Mouse (Mus musculus): ENCODE results near the gene Zpld1. TPM values are rescaled to one million over a fixed set of nuclear protein-coding genes. Genes with fewer than 3 reads are reported as not detected.

The Zpld1 gene
- polyA plus RNA-seq, 1 experiment from 2014 or later, result 0.20 TPM

DNA sequence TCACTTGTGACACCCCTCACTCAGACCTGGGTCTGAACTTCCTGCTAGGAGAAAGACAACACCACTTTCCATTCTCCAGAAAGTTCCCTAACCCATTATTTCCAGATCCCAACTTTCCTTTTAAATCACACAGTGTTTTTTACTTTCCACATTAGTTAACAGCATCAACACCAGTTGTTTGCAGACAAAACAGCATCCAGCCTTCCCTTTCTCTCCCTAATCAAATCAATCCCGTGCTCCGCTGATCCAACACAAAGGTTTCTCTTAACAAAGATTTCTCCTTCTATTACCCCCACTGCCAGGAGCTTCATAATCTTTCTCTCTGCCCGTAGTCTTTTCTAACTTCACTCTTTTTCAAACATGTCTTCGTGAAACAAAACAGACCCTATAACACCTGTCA lies 32.5 kb downstream of the Zpld1 start:
- Histone ChIP-seq H3K27ac (ENCODE audit: low read depth) (no peak overlapping the region), H3K4me3 (ENCODE audit: low read depth, low read length) (no peak overlapping the region), H3K27me3 (ENCODE audit: insufficient read depth, low read length) (no peaks in the 10 kb centered on the region), H3K36me3 (ENCODE audit: insufficient read depth) (no peaks in the 10 kb centered on the region), H3K9me3 (ENCODE audit: low read depth, low read length) (no peaks in the 10 kb centered on the region), H3K9ac (no peak overlapping the region), H3K4me2 (no peak overlapping the region), H3K4me1 (ENCODE audit: insufficient read depth) (no peaks in the 10 kb centered on the region)
- 56% methylated on average over 4 of the region's 4 CpGs for WGBS
- no peak for TF ChIP-seq CTCF (IDR thresholded peaks at IDR 0.05; ENCODE audit: low read depth)
- ATAC-seq (ENCODE audit: insufficient read depth), result no peak
- DNase-seq, result no peak

- H3K9ac ChIP-seq, result no peak overlapping the region
- DNase-seq, result no peak
- no peak for TF ChIP-seq CTCF (IDR thresholded peaks at IDR 0.05; ENCODE audit: low read depth)
- H3K27ac ChIP-seq (ENCODE audit: low read depth), result no peak overlapping the region
- H3K36me3 ChIP-seq (ENCODE audit: insufficient read depth), result no peaks in the 10 kb centered on the region
- H3K4me2 ChIP-seq, result no peak overlapping the region
- H3K4me1 ChIP-seq (ENCODE audit: insufficient read depth), result no peaks in the 10 kb centered on the region
- ATAC-seq (ENCODE audit: insufficient read depth), result no peak
- H3K27me3 ChIP-seq (ENCODE audit: insufficient read depth, low read length), result no peaks in the 10 kb centered on the region
- H3K9me3 ChIP-seq (ENCODE audit: low read depth, low read length), result no peaks in the 10 kb centered on the region
- WGBS, result 41% methylated on average over 7 of the region's 7 CpGs
- no peak overlapping the region for H3K4me3 ChIP-seq (ENCODE audit: low read depth, low read length)
Measured at GRCm38 (mm10) chr16:55260862-55261574, 36.8 kb downstream of the Zpld1 start.

GRCm38 (mm10) chr16:55259719-55260118 lies 38.1 kb downstream of the Zpld1 start:
- Histone ChIP-seq H3K27me3 (ENCODE audit: insufficient read depth, low read length) (no peaks in the 10 kb centered on the region), H3K36me3 (ENCODE audit: insufficient read depth) (no peaks in the 10 kb centered on the region), H3K4me2 (no peak overlapping the region), H3K9ac (no peak overlapping the region), H3K4me3 (ENCODE audit: low read depth, low read length) (no peak overlapping the region), H3K27ac (ENCODE audit: low read depth) (no peak overlapping the region), H3K4me1 (ENCODE audit: insufficient read depth) (no peaks in the 10 kb centered on the region), H3K9me3 (ENCODE audit: low read depth, low read length) (no peaks in the 10 kb centered on the region)
- WGBS, result 91% methylated on average over 6 of the region's 6 CpGs
- no peak for TF ChIP-seq CTCF (IDR thresholded peaks at IDR 0.05; ENCODE audit: low read depth)
- DNase-seq (no peak), ATAC-seq (ENCODE audit: insufficient read depth) (no peak)

DNA sequence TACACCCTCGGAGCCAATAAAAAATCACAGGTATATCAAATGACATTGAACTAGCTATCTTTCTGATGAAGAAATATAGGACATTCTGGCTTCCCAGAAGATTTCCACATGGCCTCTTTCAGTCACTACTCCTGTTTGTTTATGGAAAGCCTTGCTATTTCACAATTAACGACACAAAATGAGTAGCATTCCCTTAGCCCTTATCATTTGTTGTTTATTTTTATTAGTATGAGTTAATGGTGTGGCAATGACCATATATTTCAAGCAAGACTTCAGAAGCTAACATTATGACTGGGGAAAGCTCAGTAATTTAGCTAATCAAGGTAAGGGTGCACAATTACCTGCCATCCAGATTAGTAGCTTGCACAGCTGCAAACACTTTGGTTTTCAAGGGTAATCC lies 56.8 kb downstream of the Zpld1 start:
- Histone ChIP-seq H3K36me3 (ENCODE audit: insufficient read depth) (no peaks in the 10 kb centered on the region), H3K4me2 (no peak overlapping the region), H3K9ac (no peak overlapping the region), H3K4me3 (ENCODE audit: low read depth, low read length) (no peak overlapping the region), H3K27me3 (ENCODE audit: insufficient read depth, low read length) (no peaks in the 10 kb centered on the region), H3K27ac (ENCODE audit: low read depth) (no peak overlapping the region), H3K9me3 (ENCODE audit: low read depth, low read length) (no peaks in the 10 kb centered on the region), H3K4me1 (ENCODE audit: insufficient read depth) (no peaks in the 10 kb centered on the region)
- ATAC-seq (ENCODE audit: insufficient read depth) (no peak), DNase-seq (peak; percentile 46)
- 39% methylated on average over 2 of the region's 2 CpGs for WGBS
- TF ChIP-seq CTCF (IDR thresholded peaks at IDR 0.05; ENCODE audit: low read depth), result no peak

GRCm38 (mm10) chr16:55228995-55229622 lies 68.7 kb downstream of the Zpld1 start:
- Histone ChIP-seq H3K9me3 (ENCODE audit: low read depth, low read length) (no peaks in the 10 kb centered on the region), H3K27me3 (ENCODE audit: insufficient read depth, low read length) (no peaks in the 10 kb centered on the region), H3K4me1 (ENCODE audit: insufficient read depth) (0 out of 2 replicates have a peak, but pooled peaks cover 3% of the 10 kb centered on the region), H3K4me3 (ENCODE audit: low read depth, low read length) (no peak overlapping the region), H3K4me2 (no peak overlapping the region), H3K27ac (ENCODE audit: low read depth) (peak overlapping the region; percentile 33; the same call in 1 of the 2 replicates), H3K36me3 (ENCODE audit: insufficient read depth) (no peaks in the 10 kb centered on the region), H3K9ac (no peak overlapping the region)
- DNase-seq (peak; percentile 85), ATAC-seq (ENCODE audit: insufficient read depth) (peak; percentile 98)
- no peak for TF ChIP-seq CTCF (IDR thresholded peaks at IDR 0.05; ENCODE audit: low read depth)
- 34% methylated on average over 1 of the region's 1 CpGs for WGBS

DNA sequence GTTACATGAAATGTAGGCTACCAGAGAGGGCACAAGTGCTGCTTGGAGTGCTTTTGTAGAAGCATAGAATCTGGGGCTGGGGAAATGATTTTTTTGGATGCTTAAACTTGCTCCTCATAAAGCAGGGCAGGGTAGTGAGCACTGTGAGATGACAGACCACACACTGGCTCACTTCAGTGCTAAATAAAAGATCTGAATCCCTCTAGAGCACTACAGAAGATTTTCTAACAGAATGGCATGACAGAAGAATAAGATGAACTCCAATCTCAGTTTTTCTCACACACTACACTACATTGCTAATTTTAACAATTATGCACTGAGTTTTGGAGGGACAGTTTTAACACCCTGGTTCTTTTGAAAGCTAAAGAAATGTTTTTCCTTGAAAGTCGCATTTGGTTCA lies 93.8 kb downstream of the Zpld1 start:
- no peak for TF ChIP-seq CTCF (IDR thresholded peaks at IDR 0.05; ENCODE audit: low read depth)
- no peak overlapping the region for H3K27ac ChIP-seq (ENCODE audit: low read depth)
- no peak overlapping the region for H3K4me3 ChIP-seq (ENCODE audit: low read depth, low read length)
- WGBS, result 92% methylated on average over 1 of the region's 1 CpGs
- no peaks in the 10 kb centered on the region for H3K27me3 ChIP-seq (ENCODE audit: insufficient read depth, low read length)
- no peak overlapping the region for H3K9ac ChIP-seq
- H3K4me1 ChIP-seq (ENCODE audit: insufficient read depth), result no peaks in the 10 kb centered on the region
- H3K4me2 ChIP-seq, result no peak overlapping the region
- no peaks in the 10 kb centered on the region for H3K9me3 ChIP-seq (ENCODE audit: low read depth, low read length)
- H3K36me3 ChIP-seq (ENCODE audit: insufficient read depth), result no peaks in the 10 kb centered on the region
- no peak for DNase-seq
- no peak for ATAC-seq (ENCODE audit: insufficient read depth)

- WGBS, result 77% methylated on average over 2 of the region's 2 CpGs
- no peak for DNase-seq
- H3K9me3 ChIP-seq (ENCODE audit: low read depth, low read length), result no peaks in the 10 kb centered on the region
- ATAC-seq (ENCODE audit: insufficient read depth), result no peak
- H3K27ac ChIP-seq (ENCODE audit: low read depth), result no peak overlapping the region
- no peaks in the 10 kb centered on the region for H3K4me1 ChIP-seq (ENCODE audit: insufficient read depth)
- no peak overlapping the region for H3K4me3 ChIP-seq (ENCODE audit: low read depth, low read length)
- H3K36me3 ChIP-seq (ENCODE audit: insufficient read depth), result no peaks in the 10 kb centered on the region
- TF ChIP-seq CTCF (IDR thresholded peaks at IDR 0.05; ENCODE audit: low read depth), result no peak
- no peak overlapping the region for H3K9ac ChIP-seq
- no peak overlapping the region for H3K4me2 ChIP-seq
- no peaks in the 10 kb centered on the region for H3K27me3 ChIP-seq (ENCODE audit: insufficient read depth, low read length)
Measured at GRCm38 (mm10) chr16:55190397-55190796, 107.4 kb downstream of the Zpld1 start.
